Mouse (Mus musculus) embryonic facial prominence, embryonic 13.5 days (tissue): Measurements from ENCODE around the gene Cnn3. TPM values are rescaled to one million over a fixed set of nuclear protein-coding genes. Genes with fewer than 3 reads are reported as not detected.
A peak's percentile ranks its signal among the peaks of the same experiment; 100 is the strongest.

Experiments used
- ATAC-seq: fragments of 200-750 bp; cut with Nextera tagmentation; 2 replicates; pipeline ENCODE4 v1.8.0; 2017; ENCODE audit warnings: low read depth; ENCODE audit not compliant: insufficient number of reproducible peaks, insufficient read depth, low FRiP score, low TSS enrichment
- H3K27ac ChIP-seq: fragments of 300-500 bp; sonication (generic); 2 replicates; pipeline ENCODE4 v1.5.1; 2015; ENCODE audit warnings: moderate library complexity, mild to moderate bottlenecking, inconsistent platforms
- H3K27me3 ChIP-seq: fragments of 300-500 bp; sonication (generic); 2 replicates; pipeline ENCODE4 v1.6.1; 2015; ENCODE audit warnings: mild to moderate bottlenecking, inconsistent platforms
- H3K36me3 ChIP-seq: fragments of 300-500 bp; sonication (generic); 2 replicates; pipeline ENCODE4 v1.6.1; 2015; ENCODE audit warnings: mild to moderate bottlenecking, inconsistent platforms
- H3K4me1 ChIP-seq: fragments of 300-500 bp; sonication (generic); 2 replicates; pipeline ENCODE4 v1.6.1; 2015; ENCODE audit warnings: inconsistent platforms
- H3K4me2 ChIP-seq: fragments of 300-500 bp; sonication (generic); 2 replicates; pipeline ENCODE4 v1.6.1; 2015; ENCODE audit warnings: moderate library complexity, mild to moderate bottlenecking, inconsistent platforms
- H3K4me3 ChIP-seq: fragments of 300-500 bp; sonication (generic); 2 replicates; pipeline ENCODE4 v1.5.1; 2015; ENCODE audit warnings: mild to moderate bottlenecking, inconsistent platforms
- H3K9ac ChIP-seq: fragments of 300-500 bp; sonication (generic); 2 replicates; pipeline ENCODE4 v1.6.1; 2015; ENCODE audit warnings: mild to moderate bottlenecking, inconsistent platforms
- H3K9me3 ChIP-seq: fragments of 300-500 bp; sonication (generic); 2 replicates; pipeline ENCODE4 v1.6.1; 2016; ENCODE audit warnings: inconsistent platforms
- WGBS: fragments of 180-500 bp; shearing (Covaris S2); methylation state at CpG from one replicate; pipeline ENCODE4 v1.1.7; 2015; ENCODE audit warnings: mixed read lengths; 5-methylcytosine and 5-hydroxymethylcytosine counted together
- polyA plus RNA-seq: library from polyadenylated mRNA; unstranded; fragments of >200 nt; fragmentation: Nextera tagmentation; extraction: Ambion mirVana; gene quantifications from 2 replicates; pipeline ENCODE4 v1.2.1, GENCODE M21; 2015

Gene Cnn3
- polyA plus RNA-seq, 1 experiment from 2014 or later: 793 TPM

GRCm38 (mm10) chr3:121480030-121480960 lies 54.0 kb downstream of the Cnn3 start:
- Histone ChIP-seq H3K9ac (0 out of 2 replicates have a peak overlapping the region, but pooled peaks have one; percentile 21), H3K36me3 (no peaks in the 10 kb centered on the region), H3K27me3 (no peaks in the 10 kb centered on the region), H3K4me1 (peaks cover 37% of the 10 kb centered on the region), H3K4me3 (no peak overlapping the region), H3K27ac (0 out of 2 replicates have a peak overlapping the region, but pooled peaks have one; percentile 12), H3K9me3 (no peaks in the 10 kb centered on the region), H3K4me2 (peak overlapping the region; percentile 14; the same call in 1 of the 2 replicates)
- peak; percentile 54; the same call in 1 of the 2 replicates for ATAC-seq
- WGBS: 46% methylated on average over 26 of the region's 26 CpGs

- H3K4me3 ChIP-seq: no peak overlapping the region
- H3K4me2 ChIP-seq: no peak overlapping the region
- H3K4me1 ChIP-seq: peaks cover 37% of the 10 kb centered on the region
- no peak for ATAC-seq
- H3K27me3 ChIP-seq: no peaks in the 10 kb centered on the region
- H3K9me3 ChIP-seq: no peaks in the 10 kb centered on the region
- 59% methylated on average over 8 of the region's 8 CpGs for WGBS
- H3K27ac ChIP-seq: no peak overlapping the region
- H3K9ac ChIP-seq: no peak overlapping the region
- no peaks in the 10 kb centered on the region for H3K36me3 ChIP-seq
Measured at GRCm38 (mm10) chr3:121480961-121481436, 54.7 kb downstream of the Cnn3 start.

GRCm38 (mm10) chr3:121481564-121481963 lies 55.3 kb downstream of the Cnn3 start:
- ATAC-seq: no peak
- Histone ChIP-seq H3K4me1 (peaks cover 37% of the 10 kb centered on the region), H3K4me2 (no peak overlapping the region), H3K4me3 (no peak overlapping the region), H3K9me3 (no peaks in the 10 kb centered on the region), H3K36me3 (no peaks in the 10 kb centered on the region), H3K27ac (no peak overlapping the region), H3K27me3 (no peaks in the 10 kb centered on the region), H3K9ac (no peak overlapping the region)
- WGBS: 29% methylated on average over 6 of the region's 6 CpGs

- H3K4me2 ChIP-seq: no peak overlapping the region
- ATAC-seq: no peak
- no peak overlapping the region for H3K4me3 ChIP-seq
- 50% methylated on average over 25 of the region's 25 CpGs for WGBS
- no peak overlapping the region for H3K27ac ChIP-seq
- no peaks in the 10 kb centered on the region for H3K36me3 ChIP-seq
- peaks cover 37% of the 10 kb centered on the region for H3K4me1 ChIP-seq
- no peaks in the 10 kb centered on the region for H3K27me3 ChIP-seq
- no peak overlapping the region for H3K9ac ChIP-seq
- H3K9me3 ChIP-seq: no peaks in the 10 kb centered on the region
Measured at GRCm38 (mm10) chr3:121483266-121484161, 57.2 kb downstream of the Cnn3 start.

- H3K36me3 ChIP-seq: no peaks in the 10 kb centered on the region
- no peak overlapping the region for H3K9ac ChIP-seq
- no peaks in the 10 kb centered on the region for H3K27me3 ChIP-seq
- H3K9me3 ChIP-seq: no peaks in the 10 kb centered on the region
- H3K4me1 ChIP-seq: peaks cover 43% of the 10 kb centered on the region
- no peak overlapping the region for H3K4me3 ChIP-seq
- ATAC-seq: no peak
- 77% methylated on average over 2 of the region's 2 CpGs for WGBS
- H3K4me2 ChIP-seq: no peak overlapping the region
- no peak overlapping the region for H3K27ac ChIP-seq
Measured at GRCm38 (mm10) chr3:121485201-121485600, 58.9 kb downstream of the Cnn3 start.

GRCm38 (mm10) chr3:121489462-121490118 lies 63.3 kb downstream of the Cnn3 start:
- Histone ChIP-seq H3K27ac (peak overlapping the region; percentile 87), H3K27me3 (no peaks in the 10 kb centered on the region), H3K4me1 (peaks cover 31% of the 10 kb centered on the region), H3K36me3 (no peaks in the 10 kb centered on the region), H3K4me2 (peak overlapping the region; percentile 28), H3K4me3 (no peak overlapping the region), H3K9me3 (no peaks in the 10 kb centered on the region), H3K9ac (0 out of 2 replicates have a peak overlapping the region, but pooled peaks have one; percentile 32)
- ATAC-seq: 0 out of 2 replicates have a peak, but pooled peaks have one; percentile 44
- WGBS: 36% methylated on average over 12 of the region's 12 CpGs

GRCm38 (mm10) chr3:121490941-121491340 lies 64.6 kb downstream of the Cnn3 start:
- 55% methylated on average over 5 of the region's 5 CpGs for WGBS
- H3K27ac ChIP-seq: 0 out of 2 replicates have a peak overlapping the region, but pooled peaks have one; percentile 7
- no peaks in the 10 kb centered on the region for H3K27me3 ChIP-seq
- H3K4me2 ChIP-seq: no peak overlapping the region
- H3K4me3 ChIP-seq: no peak overlapping the region
- H3K36me3 ChIP-seq: no peaks in the 10 kb centered on the region
- no peak overlapping the region for H3K9ac ChIP-seq
- ATAC-seq: no peak
- peaks cover 31% of the 10 kb centered on the region for H3K4me1 ChIP-seq
- H3K9me3 ChIP-seq: no peaks in the 10 kb centered on the region

- Histone ChIP-seq H3K27me3 (no peaks in the 10 kb centered on the region), H3K4me3 (no peak overlapping the region), H3K36me3 (no peaks in the 10 kb centered on the region), H3K9me3 (no peaks in the 10 kb centered on the region), H3K4me1 (peaks cover 31% of the 10 kb centered on the region), H3K9ac (no peak overlapping the region), H3K4me2 (no peak overlapping the region), H3K27ac (no peak overlapping the region)
- no peak for ATAC-seq
- WGBS: 30% methylated on average over 5 of the region's 5 CpGs
Measured at GRCm38 (mm10) chr3:121492026-121492425, 65.7 kb downstream of the Cnn3 start.

- Histone ChIP-seq H3K27ac (no peak overlapping the region), H3K9me3 (no peaks in the 10 kb centered on the region), H3K9ac (no peak overlapping the region), H3K4me3 (no peak overlapping the region), H3K27me3 (no peaks in the 10 kb centered on the region), H3K36me3 (no peaks in the 10 kb centered on the region), H3K4me2 (no peak overlapping the region), H3K4me1 (peaks cover 27% of the 10 kb centered on the region)
- 81% methylated on average over 7 of the region's 7 CpGs for WGBS
- ATAC-seq: no peak
Measured at GRCm38 (mm10) chr3:121493997-121494421, 67.7 kb downstream of the Cnn3 start.

- no peaks in the 10 kb centered on the region for H3K9me3 ChIP-seq
- H3K4me3 ChIP-seq: no peak overlapping the region
- peaks cover 6% of the 10 kb centered on the region; the same call in 1 of the 2 replicates for H3K4me1 ChIP-seq
- WGBS: 57% methylated on average over 10 of the region's 10 CpGs
- no peak overlapping the region for H3K9ac ChIP-seq
- no peak for ATAC-seq
- H3K27me3 ChIP-seq: no peaks in the 10 kb centered on the region
- H3K36me3 ChIP-seq: no peaks in the 10 kb centered on the region
- H3K27ac ChIP-seq: no peak overlapping the region
- H3K4me2 ChIP-seq: no peak overlapping the region
Measured at GRCm38 (mm10) chr3:121500225-121500624, 73.9 kb downstream of the Cnn3 start.

GRCm38 (mm10) chr3:121500734-121501133 lies 74.4 kb downstream of the Cnn3 start:
- ATAC-seq: no peak
- H3K4me1 ChIP-seq: peaks cover 6% of the 10 kb centered on the region; the same call in 1 of the 2 replicates
- H3K9ac ChIP-seq: no peak overlapping the region
- no peaks in the 10 kb centered on the region for H3K27me3 ChIP-seq
- no peaks in the 10 kb centered on the region for H3K36me3 ChIP-seq
- WGBS: 90% methylated on average over 5 of the region's 5 CpGs
- H3K9me3 ChIP-seq: no peaks in the 10 kb centered on the region
- H3K4me2 ChIP-seq: no peak overlapping the region
- no peak overlapping the region for H3K4me3 ChIP-seq
- no peak overlapping the region for H3K27ac ChIP-seq
